Mouse (Mus musculus) kidney, adult 2 months (tissue): ENCODE measurements around the gene Synm.

ENCODE experiments used
- CTCF ChIP-seq: fragments of 200-500 bp; conservative IDR thresholded peaks from 2 replicates; pipeline ENCODE4 v1.5.1; 2011; ENCODE audit warnings: low read depth, mild to moderate bottlenecking, control low read depth, low read length, moderate library complexity, mixed read lengths; ENCODE audit not compliant: insufficient read depth, insufficient read length
- POLR2A ChIP-seq: fragments of 200-500 bp; IDR thresholded peaks from one replicate; pipeline ENCODE4 v1.6.1; 2011; ENCODE audit warnings: low read depth, low read length, control low read depth

GRCm38 (mm10) chr7:67700846-67701245 is 58.7 kb downstream of the Synm start:
- TF ChIP-seq POLR2A (no peak), CTCF (peak; percentile 65)
